Mouse (Mus musculus) lung, postnatal 0 days (tissue): ENCODE data around the gene Taok2. TPM values are rescaled to one million over a fixed set of nuclear protein-coding genes. Genes with fewer than 3 reads are reported as not detected.

Experiments used
- ATAC-seq: fragments of 200-750 bp; cut with Nextera tagmentation; 2 replicates; pipeline ENCODE4 v1.8.0; 2017; ENCODE audit warnings: moderate library complexity
- DNase-seq: peaks from one replicate; pipeline ENCODE4 v3.0.0-alpha.2; 2016; ENCODE audit warnings: low spot score
- H3K27ac ChIP-seq: fragments of 300-500 bp; sonication (generic); 2 replicates; pipeline ENCODE4 v1.5.1; 2014; ENCODE audit warnings: antibody characterized with exemption, mild to moderate bottlenecking, low read length, mixed read lengths
- H3K27me3 ChIP-seq: fragments of 300-500 bp; sonication (generic); replicated peaks from 2 replicates; pipeline ENCODE4 v1.6.1; 2014; ENCODE audit warnings: low read length, mixed read lengths; ENCODE audit not compliant: insufficient read depth
- H3K36me3 ChIP-seq: fragments of 300-500 bp; sonication (generic); 2 replicates; pipeline ENCODE4 v1.6.1; 2014; ENCODE audit warnings: low read length, mixed read lengths; ENCODE audit not compliant: insufficient read depth
- H3K4me1 ChIP-seq: fragments of 300-500 bp; sonication (generic); 2 replicates; pipeline ENCODE4 v1.6.1; 2014; ENCODE audit warnings: antibody characterized with exemption, low read depth, low read length, mixed read lengths; ENCODE audit not compliant: insufficient read depth
- H3K4me2 ChIP-seq: fragments of 300-500 bp; sonication (generic); replicated peaks from 2 replicates; pipeline ENCODE4 v1.6.1; 2014; ENCODE audit warnings: low read depth, mild to moderate bottlenecking, low read length, moderate library complexity, mixed read lengths
- H3K4me3 ChIP-seq: fragments of 300-500 bp; sonication (generic); 2 replicates; pipeline ENCODE4 v1.5.1; 2014; ENCODE audit warnings: low read depth, low read length
- H3K9ac ChIP-seq: fragments of 300-500 bp; sonication (generic); replicated peaks from 2 replicates; pipeline ENCODE4 v1.6.1; 2014; ENCODE audit warnings: low read depth, mild to moderate bottlenecking
- H3K9me3 ChIP-seq: fragments of 300-500 bp; sonication (generic); 2 replicates; pipeline ENCODE4 v1.6.1; 2016; ENCODE audit warnings: low read length, mixed read lengths
- CTCF ChIP-seq: IDR thresholded peaks from 2 replicates; pipeline ENCODE4 v1.5.1; 2016; ENCODE audit warnings: antibody characterized with exemption, mild to moderate bottlenecking
- EP300 ChIP-seq: IDR thresholded peaks from 2 replicates; pipeline ENCODE4 v1.6.1; 2016; ENCODE audit warnings: antibody characterized with exemption, mild to moderate bottlenecking, control low read depth
- WGBS: fragments of 180-500 bp; shearing (Covaris S2); extraction: QIAGEN DNeasy Blood & Tissue Kit; methylation state at CpG from one replicate; pipeline ENCODE4 v1.1.7; 2014; 5-methylcytosine and 5-hydroxymethylcytosine counted together
- polyA plus RNA-seq: library from polyadenylated mRNA; unstranded; fragments of >200 nt; fragmentation: Nextera tagmentation; extraction: Ambion mirVana; gene quantifications from 2 replicates; pipeline ENCODE4 v1.2.1, GENCODE M21; 2015

The Taok2 gene
- polyA plus RNA-seq, 1 experiment from 2014 or later: 36.1 TPM

GRCm38 (mm10) chr7:126881040-126881439, 3.5 kb downstream of the Taok2 start:
- peak; percentile 58 for DNase-seq
- TF ChIP-seq CTCF (no peak), EP300 (peak; percentile 87)
- H3K9me3 ChIP-seq: no peaks in the 10 kb centered on the region
- ATAC-seq: 0 out of 2 replicates have a peak, but pooled peaks have one; percentile 9
- WGBS: 58% methylated on average over 6 of the region's 6 CpGs
- peaks cover 12% of the 10 kb centered on the region; the same call in 1 of the 2 replicates for H3K4me1 ChIP-seq
- peaks cover 33% of the 10 kb centered on the region for H3K36me3 ChIP-seq
- H3K27ac ChIP-seq: peak overlapping the region; percentile 77
- H3K27me3 ChIP-seq: no peaks in the 10 kb centered on the region
- H3K9ac ChIP-seq: no peak overlapping the region
- H3K4me2 ChIP-seq: peak overlapping the region; percentile 92
- 0 out of 2 replicates have a peak overlapping the region, but pooled peaks have one; percentile 12 for H3K4me3 ChIP-seq

- H3K27me3 ChIP-seq: no peaks in the 10 kb centered on the region
- DNase-seq (no peak), ATAC-seq (no peak)
- no peak for TF ChIP-seq CTCF
- TF ChIP-seq EP300: no peak
- H3K9me3 ChIP-seq: no peaks in the 10 kb centered on the region
- no peak overlapping the region for H3K4me3 ChIP-seq
- 0 out of 2 replicates have a peak, but pooled peaks cover 7% of the 10 kb centered on the region for H3K4me1 ChIP-seq
- H3K9ac ChIP-seq: no peak overlapping the region
- 96% methylated on average over 1 of the region's 1 CpGs for WGBS
- H3K4me2 ChIP-seq: no peak overlapping the region
- peaks cover 68% of the 10 kb centered on the region for H3K36me3 ChIP-seq
- H3K27ac ChIP-seq: no peak overlapping the region
These were observed 7.3 kb downstream of the Taok2 start for GRCm38 (mm10) chr7:126877239-126877638.

GRCm38 (mm10) chr7:126870520-126870891, 14.0 kb downstream of the Taok2 start:
- Histone ChIP-seq H3K9me3 (no peaks in the 10 kb centered on the region), H3K36me3 (peaks cover 78% of the 10 kb centered on the region), H3K4me1 (no peaks in the 10 kb centered on the region), H3K4me3 (no peak overlapping the region), H3K27me3 (no peaks in the 10 kb centered on the region), H3K4me2 (no peak overlapping the region), H3K9ac (no peak overlapping the region), H3K27ac (no peak overlapping the region)
- TF ChIP-seq CTCF (no peak), EP300 (no peak)
- 96% methylated on average over 2 of the region's 2 CpGs for WGBS
- DNase-seq: no peak
- no peak for ATAC-seq

- Histone ChIP-seq H3K4me3 (no peak overlapping the region), H3K9ac (no peak overlapping the region), H3K4me1 (no peaks in the 10 kb centered on the region), H3K9me3 (no peaks in the 10 kb centered on the region), H3K4me2 (no peak overlapping the region), H3K36me3 (peaks cover 78% of the 10 kb centered on the region), H3K27ac (no peak overlapping the region), H3K27me3 (no peaks in the 10 kb centered on the region)
- no peak for ATAC-seq
- WGBS: 92% methylated on average over 23 of the region's 23 CpGs
- no peak for DNase-seq
- TF ChIP-seq CTCF: no peak
- TF ChIP-seq EP300: no peak
These were observed 14.6 kb downstream of the Taok2 start for GRCm38 (mm10) chr7:126869780-126870519.

- no peak for TF ChIP-seq EP300
- no peak for TF ChIP-seq CTCF
- no peak overlapping the region for H3K4me3 ChIP-seq
- H3K4me2 ChIP-seq: no peak overlapping the region
- peak overlapping the region; percentile 48 for H3K27ac ChIP-seq
- ATAC-seq (peak; percentile 83), DNase-seq (peak; percentile 46)
- no peaks in the 10 kb centered on the region for H3K27me3 ChIP-seq
- 58% methylated on average over 12 of the region's 12 CpGs for WGBS
- H3K9ac ChIP-seq: no peak overlapping the region
- H3K36me3 ChIP-seq: peaks cover 65% of the 10 kb centered on the region
- H3K9me3 ChIP-seq: no peaks in the 10 kb centered on the region
- no peaks in the 10 kb centered on the region for H3K4me1 ChIP-seq
These were observed 16.5 kb downstream of the Taok2 start for GRCm38 (mm10) chr7:126868003-126868402.

GRCm38 (mm10) chr7:126867534-126867933, 17.0 kb downstream of the Taok2 start:
- H3K9ac ChIP-seq: no peak overlapping the region
- TF ChIP-seq CTCF: no peak
- TF ChIP-seq EP300: peak; percentile 73
- ATAC-seq (peak; percentile 82), DNase-seq (peak; percentile 55)
- H3K4me2 ChIP-seq: no peak overlapping the region
- no peaks in the 10 kb centered on the region for H3K27me3 ChIP-seq
- peaks cover 60% of the 10 kb centered on the region for H3K36me3 ChIP-seq
- WGBS: 62% methylated on average over 2 of the region's 2 CpGs
- no peak overlapping the region for H3K4me3 ChIP-seq
- H3K27ac ChIP-seq: peak overlapping the region; percentile 48; the same call in 1 of the 2 replicates
- no peaks in the 10 kb centered on the region for H3K4me1 ChIP-seq
- no peaks in the 10 kb centered on the region for H3K9me3 ChIP-seq
